Mouse (Mus musculus) CD8-positive naive resting alpha-beta T cell, adult 2 months (primary cell): ENCODE results near the gene Fga.

Experiments
- DNase-seq, 2 experiments: peaks; one replicate each; pipeline ENCODE4 v3.0.0; 2022; ENCODE audit warnings: low read depth in 2 of 2, low spot score in 2 of 2

Fga gene

GRCm38 (mm10) chr3:83025475-83026301 lies at the start of gene Fga:
Fga (plus strand) TSS chr3:83026076.
- DNase-seq, result no peak

- DNase-seq, result no peak
Observed at GRCm38 (mm10) chr3:82980818-82981217, 45.1 kb upstream of the Fga start.

- no peak for DNase-seq
Observed at GRCm38 (mm10) chr3:82981861-82982260, 44.0 kb upstream of the Fga start.

- no peak for DNase-seq
Observed at GRCm38 (mm10) chr3:82984840-82985239, 41.0 kb upstream of the Fga start.

GRCm38 (mm10) chr3:82991963-82992362 lies 33.9 kb upstream of the Fga start:
- DNase-seq, result no peak

- DNase-seq, result no peak
Observed at GRCm38 (mm10) chr3:82992956-82993355, 32.9 kb upstream of the Fga start.

- DNase-seq, result no peak
Observed at GRCm38 (mm10) chr3:82995368-82995767, 30.5 kb upstream of the Fga start.

GRCm38 (mm10) chr3:82996656-82997055 lies 29.2 kb upstream of the Fga start:
- no peak for DNase-seq

GRCm38 (mm10) chr3:82998772-82999463 lies 27.0 kb upstream of the Fga start:
- peak; percentile 7 to 10 for DNase-seq

- DNase-seq, result no peak
Observed at GRCm38 (mm10) chr3:82999995-83000394, 25.9 kb upstream of the Fga start.

GRCm38 (mm10) chr3:83002191-83002590 lies 23.7 kb upstream of the Fga start:
- DNase-seq, result peak; percentile 3 to 20

- no peak for DNase-seq
Observed at GRCm38 (mm10) chr3:83003068-83003467, 22.8 kb upstream of the Fga start.

GRCm38 (mm10) chr3:83004801-83005200 lies 21.1 kb upstream of the Fga start:
- DNase-seq, result no peak

GRCm38 (mm10) chr3:83007557-83007956 lies 18.3 kb upstream of the Fga start, which contains the start of gene Fgg:
Fgg (plus strand) TSS chr3:83007724.
- no peak for DNase-seq

- DNase-seq, result no peak
Observed at GRCm38 (mm10) chr3:83010291-83010690, 15.6 kb upstream of the Fga start.

GRCm38 (mm10) chr3:83011136-83011535 lies 14.7 kb upstream of the Fga start:
- no peak for DNase-seq

GRCm38 (mm10) chr3:83011565-83011964 lies 14.3 kb upstream of the Fga start:
- DNase-seq, result no peak

GRCm38 (mm10) chr3:83012636-83013035 lies 13.2 kb upstream of the Fga start:
- no peak for DNase-seq

GRCm38 (mm10) chr3:83013951-83014350 lies 11.9 kb upstream of the Fga start:
- DNase-seq, result no peak

GRCm38 (mm10) chr3:83016236-83016635 lies 9.6 kb upstream of the Fga start:
- no peak for DNase-seq

- no peak for DNase-seq
Observed at GRCm38 (mm10) chr3:83020387-83020786, 5.5 kb upstream of the Fga start.

GRCm38 (mm10) chr3:83021176-83021575 lies 4.7 kb upstream of the Fga start:
- DNase-seq, result no peak
